In genomic region chr1:150743097-150743843, GRCm38 (mm10) we compare ENCODE assay signal across 16 mouse cellular contexts.
DNase-seq lines count a peak whose midpoint lies in the region; ATAC-seq and TF ChIP-seq lines count a peak whose summit lies in the region.
"Had no signal": no experiment of that assay in that cellular context is flagged by ENCODE, and none has a peak within 500 bp of the region (broad histone marks: within the 10 kb centered on the region; RNA-seq: fewer than 3 reads in every experiment).

No protein-coding gene starts in this region.

- no peak overlapping the region for H3K4me2 ChIP-seq in kidney, embryonic 15.5 days
- H3K4me2 ChIP-seq in midbrain, embryonic 13.5 days (replicated peaks) = no peak overlapping the region
- H3K4me2 ChIP-seq in midbrain, embryonic 16.5 days (ENCODE audit: low read length) = no peak overlapping the region
- no peak overlapping the region for H3K4me2 ChIP-seq in limb, embryonic 14.5 days (replicated peaks; ENCODE audit: low read depth, low read length, severe bottlenecking)
- H3K4me2 ChIP-seq: hindbrain, embryonic 15.5 days; liver, embryonic 11.5 days had no signal

- DNase-seq in embryo, embryonic 10 days (ENCODE audit: low spot score) = peak; percentile 18
- no peak for DNase-seq in embryo, embryonic 11 days
- no peak for DNase-seq in kidney, postnatal 36 days
- peak; percentile 35 for DNase-seq in limb, embryonic 14.5 days (ENCODE audit: low spot score)
- DNase-seq: adrenal gland, postnatal 14 days; cerebellum, adult 2 months; gastrocnemius, postnatal 14 days; heart, postnatal 14 days had no signal

- no peak overlapping the region for H3K9ac ChIP-seq in kidney, embryonic 15.5 days
- no peak overlapping the region for H3K9ac ChIP-seq in midbrain, embryonic 13.5 days (replicated peaks)
- H3K9ac ChIP-seq in midbrain, embryonic 16.5 days (ENCODE audit: low read depth, low read length) = no peak overlapping the region
- H3K9ac ChIP-seq in limb, embryonic 14.5 days (ENCODE audit: low read depth, low read length, severe bottlenecking) = no peak overlapping the region
- H3K9ac ChIP-seq: hindbrain, embryonic 15.5 days had no signal

- no peaks in the 10 kb centered on the region for H3K27me3 ChIP-seq in kidney, embryonic 15.5 days
- H3K27me3 ChIP-seq in midbrain, embryonic 13.5 days = no peaks in the 10 kb centered on the region
- H3K27me3 ChIP-seq in midbrain, embryonic 16.5 days (ENCODE audit: control insufficient read depth, insufficient read depth, low read depth, low read length) = no peaks in the 10 kb centered on the region
- H3K27me3 ChIP-seq in limb, embryonic 14.5 days (ENCODE audit: control insufficient read depth, insufficient read depth, low read length) = no peaks in the 10 kb centered on the region
- H3K27me3 ChIP-seq: CH12.LX; hindbrain, embryonic 15.5 days had no signal

- 61% methylated on average over 19 of the region's 19 CpGs for WGBS in kidney, embryonic 15.5 days
- WGBS in midbrain, embryonic 13.5 days = 75% methylated on average over 19 of the region's 19 CpGs
- WGBS in midbrain, embryonic 16.5 days = 74% methylated on average over 19 of the region's 19 CpGs
- WGBS in limb, embryonic 14.5 days = 68% methylated on average over 19 of the region's 19 CpGs

- no peak for TF ChIP-seq POLR2A in limb, embryonic 14.5 days (IDR thresholded peaks at IDR 0.05; ENCODE audit: borderline replicate concordance, extremely low read depth, insufficient read depth, insufficient read length)

- H3K4me1 ChIP-seq in kidney, embryonic 15.5 days = peaks cover 7% of the 10 kb centered on the region; the same call in 1 of the 2 replicates
- H3K4me1 ChIP-seq in midbrain, embryonic 13.5 days (replicated peaks) = no peaks in the 10 kb centered on the region
- no peaks in the 10 kb centered on the region for H3K4me1 ChIP-seq in midbrain, embryonic 16.5 days (ENCODE audit: control insufficient read depth, insufficient read depth, low read length)
- H3K4me1 ChIP-seq in limb, embryonic 14.5 days (ENCODE audit: control insufficient read depth, insufficient read depth, low read length) = 0 out of 2 replicates have a peak, but pooled peaks cover 8% of the 10 kb centered on the region
- H3K4me1 ChIP-seq: hindbrain, embryonic 15.5 days had no signal

- ATAC-seq in kidney, embryonic 15.5 days (replicated peaks; ENCODE audit: low FRiP score) = peak; percentile 91
- peak; percentile 43; the same call in 1 of the 2 replicates for ATAC-seq in midbrain, embryonic 13.5 days
- ATAC-seq in midbrain, embryonic 16.5 days = no peak
- ATAC-seq in limb, embryonic 14.5 days (ENCODE audit: low FRiP score, low read depth) = peak; percentile 67
- ATAC-seq in inflammation-experienced regulatory T-cells, adult 6 months = no peak

- peaks cover 12% of the 10 kb centered on the region for H3K36me3 ChIP-seq in kidney, embryonic 15.5 days
- no peaks in the 10 kb centered on the region for H3K36me3 ChIP-seq in midbrain, embryonic 13.5 days
- no peaks in the 10 kb centered on the region for H3K36me3 ChIP-seq in midbrain, embryonic 16.5 days (ENCODE audit: control insufficient read depth, insufficient read depth, low read length)
- H3K36me3 ChIP-seq in limb, embryonic 14.5 days (ENCODE audit: control insufficient read depth, insufficient read depth, low read length) = peaks cover 28% of the 10 kb centered on the region
- H3K36me3 ChIP-seq: hindbrain, embryonic 15.5 days had no signal

- peak overlapping the region; percentile 79 for H3K27ac ChIP-seq in kidney, embryonic 15.5 days
- no peak overlapping the region for H3K27ac ChIP-seq in midbrain, embryonic 13.5 days
- H3K27ac ChIP-seq in midbrain, embryonic 16.5 days (ENCODE audit: low read length) = no peak overlapping the region
- H3K27ac ChIP-seq in limb, embryonic 14.5 days (replicated peaks; ENCODE audit: low read depth, low read length) = no peak overlapping the region
- H3K27ac ChIP-seq: hindbrain, embryonic 15.5 days; left cerebral cortex, adult 2 months had no signal

- H3K4me3 ChIP-seq in kidney, embryonic 15.5 days (replicated peaks) = no peak overlapping the region
- H3K4me3 ChIP-seq in midbrain, embryonic 13.5 days (replicated peaks) = no peak overlapping the region
- H3K4me3 ChIP-seq in midbrain, embryonic 16.5 days (ENCODE audit: low read depth, low read length) = no peak overlapping the region
- no peak overlapping the region for H3K4me3 ChIP-seq in limb, embryonic 14.5 days (replicated peaks; ENCODE audit: low read length)
- H3K4me3 ChIP-seq: hindbrain, embryonic 15.5 days; left cerebral cortex, adult 2 months had no signal

- no peaks in the 10 kb centered on the region for H3K9me3 ChIP-seq in kidney, embryonic 15.5 days (replicated peaks)
- no peaks in the 10 kb centered on the region for H3K9me3 ChIP-seq in midbrain, embryonic 13.5 days
- H3K9me3 ChIP-seq in midbrain, embryonic 16.5 days (replicated peaks; ENCODE audit: control insufficient read depth, low read length, poor library complexity, severe bottlenecking) = no peaks in the 10 kb centered on the region
- H3K9me3 ChIP-seq in limb, embryonic 14.5 days (ENCODE audit: control insufficient read depth, low read length) = no peaks in the 10 kb centered on the region
- H3K9me3 ChIP-seq: hindbrain, embryonic 15.5 days had no signal

Comparison
In these comparisons a context has a peak if more than half of its experiments do, and no peak if none do; other contexts are left out.
1. DNase-seq: peak in embryo, embryonic 10 days (single experiment) and limb, embryonic 14.5 days (single experiment); none in embryo, embryonic 11 days (single experiment) and kidney, postnatal 36 days (0 of 2).
2. ATAC-seq: peak in kidney, embryonic 15.5 days (single experiment), midbrain, embryonic 13.5 days (single experiment) and limb, embryonic 14.5 days (single experiment); none in midbrain, embryonic 16.5 days (single experiment) and inflammation-experienced regulatory T-cells, adult 6 months (single experiment).